Mouse (Mus musculus) cerebellum, adult (tissue): Measurements from ENCODE around the gene Tex2.

Experiments
- ATAC-seq: cut with Nextera tagmentation; 2 replicates; pipeline ENCODE4 v1.9.2; 2017; ENCODE audit warnings: mild to moderate bottlenecking, moderate library complexity, mixed read lengths; ENCODE audit not compliant: insufficient number of reproducible peaks, low FRiP score, low TSS enrichment

Gene Tex2

DNA sequence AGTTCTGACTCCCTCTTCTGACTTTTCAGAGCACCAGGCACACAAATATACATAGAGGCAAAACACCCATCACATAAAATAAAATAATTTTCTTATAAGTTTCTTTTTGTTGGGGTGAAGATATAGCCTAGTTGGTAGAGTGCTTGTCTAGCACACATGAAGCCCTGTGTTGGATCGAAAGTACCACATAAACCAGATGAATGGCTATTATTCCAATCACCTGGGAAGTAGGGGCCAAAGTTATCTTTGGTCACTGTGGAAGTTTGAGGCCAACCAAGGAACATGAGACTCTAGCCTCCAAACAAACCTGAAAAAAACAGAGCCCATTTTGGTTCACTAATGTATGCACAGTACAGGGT, 147.7 kb downstream of the Tex2 start:
- ATAC-seq, result no peak

DNA sequence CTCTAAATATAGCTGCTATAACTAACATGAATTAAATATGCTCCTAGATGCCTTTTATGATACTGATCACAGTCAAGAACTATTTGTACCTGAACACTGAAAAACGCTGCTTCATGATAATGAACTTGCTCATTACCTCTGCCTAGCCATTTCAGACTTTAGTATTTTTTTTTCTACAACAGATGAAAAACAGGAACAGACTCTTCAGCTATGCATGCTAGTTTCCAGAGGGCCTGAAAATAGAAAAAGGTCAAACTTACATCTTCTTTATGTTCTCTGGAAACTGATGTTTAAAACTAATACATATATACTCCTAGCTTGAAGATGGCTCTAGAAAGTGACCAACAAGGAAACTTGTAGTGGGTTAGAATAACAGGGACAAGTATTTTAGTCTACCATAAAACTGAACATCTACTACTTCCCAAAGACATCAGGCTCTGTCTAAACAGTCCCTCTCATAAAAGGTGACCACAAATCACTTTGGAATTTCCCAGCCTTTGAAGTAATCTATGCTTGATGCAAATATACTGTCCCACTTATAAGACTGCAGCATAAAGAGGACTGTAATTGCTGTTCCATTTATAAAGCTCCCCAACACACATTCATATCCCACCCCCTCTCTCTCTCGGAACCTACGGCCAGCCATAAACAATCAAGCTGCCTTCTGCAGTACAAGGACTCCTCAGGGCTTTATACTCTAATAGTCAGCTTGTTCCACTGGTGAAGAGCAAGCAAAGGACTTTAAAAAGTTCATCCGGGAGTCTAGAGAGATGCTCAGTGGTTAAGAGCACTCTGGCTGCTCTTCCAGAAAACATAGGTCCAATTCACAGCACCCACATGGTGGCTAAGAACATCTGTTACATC, 148.3 kb downstream of the Tex2 start:
- no peak for ATAC-seq

DNA sequence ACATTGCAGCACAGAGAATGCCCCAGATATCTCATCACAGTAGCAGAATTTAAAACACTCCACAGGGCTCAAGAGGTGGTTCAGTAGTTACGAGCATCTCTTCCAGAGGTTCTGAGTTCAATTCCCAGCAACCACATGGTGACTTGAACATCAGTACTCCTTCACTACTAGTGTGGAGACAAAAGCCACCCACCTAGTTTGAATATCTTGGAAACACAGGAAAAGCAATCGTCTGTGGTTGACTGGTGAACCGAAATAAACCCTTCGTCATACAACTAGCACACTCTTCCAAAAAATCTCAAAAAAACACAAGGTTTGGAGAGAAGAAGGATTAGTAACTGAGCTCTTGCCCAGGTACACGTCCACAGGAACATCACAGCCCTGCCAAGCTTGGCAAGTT, 149.4 kb downstream of the Tex2 start:
- ATAC-seq, result no peak

DNA sequence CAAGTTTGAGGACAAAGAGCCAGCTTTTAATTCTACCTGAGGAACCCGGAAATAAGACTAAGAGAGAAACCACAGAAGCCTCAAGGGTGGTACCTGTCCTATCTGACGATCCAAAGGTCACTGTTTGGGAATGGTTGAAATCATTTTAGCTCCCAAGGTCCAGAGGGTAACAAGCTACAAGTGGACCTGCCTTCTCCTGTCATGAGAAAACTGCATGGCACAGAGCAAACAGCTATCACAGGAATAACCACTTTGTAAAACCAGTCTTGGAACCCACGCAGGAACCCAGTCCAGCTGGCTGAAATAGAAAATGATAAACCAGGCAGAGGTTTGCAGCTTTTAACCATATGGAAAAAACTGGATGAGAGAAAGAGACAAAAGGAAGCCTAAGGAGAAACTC, 150.9 kb downstream of the Tex2 start:
- ATAC-seq, result no peak

DNA sequence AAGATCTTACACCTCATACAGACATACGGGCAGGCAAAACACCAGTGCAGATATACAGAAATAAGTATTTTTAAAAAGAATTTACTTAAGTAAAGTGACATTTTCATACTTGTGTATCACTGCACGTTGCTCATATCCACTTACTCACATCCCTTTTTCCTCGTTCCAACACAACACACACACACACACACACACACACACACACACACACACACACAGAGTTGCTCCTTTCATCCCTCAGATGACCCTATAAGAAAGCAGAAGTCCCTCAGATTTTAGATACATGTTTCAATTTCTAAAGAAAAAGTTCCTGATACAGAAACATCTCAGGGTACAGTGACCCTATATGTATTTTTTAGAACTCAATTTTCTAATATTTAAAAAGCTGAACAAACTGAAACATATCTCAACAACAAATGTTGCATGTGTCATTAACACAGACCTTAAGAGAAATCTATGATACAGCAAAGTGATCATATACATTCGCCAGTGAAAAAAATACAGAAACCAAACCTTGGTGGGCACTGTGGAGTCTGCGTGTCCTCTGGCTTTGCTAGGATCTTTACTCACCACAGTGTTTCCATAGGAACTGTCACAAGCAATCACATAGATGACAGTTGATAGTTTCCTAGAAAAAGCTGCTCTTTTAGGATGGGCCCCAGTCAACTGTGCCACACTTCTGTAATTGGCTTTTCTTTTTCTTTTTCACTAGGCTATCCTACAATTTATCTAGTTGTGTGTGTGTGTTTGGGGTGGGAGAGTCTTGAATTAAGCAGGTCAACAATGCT, 151.9 kb downstream of the Tex2 start:
- no peak for ATAC-seq

DNA sequence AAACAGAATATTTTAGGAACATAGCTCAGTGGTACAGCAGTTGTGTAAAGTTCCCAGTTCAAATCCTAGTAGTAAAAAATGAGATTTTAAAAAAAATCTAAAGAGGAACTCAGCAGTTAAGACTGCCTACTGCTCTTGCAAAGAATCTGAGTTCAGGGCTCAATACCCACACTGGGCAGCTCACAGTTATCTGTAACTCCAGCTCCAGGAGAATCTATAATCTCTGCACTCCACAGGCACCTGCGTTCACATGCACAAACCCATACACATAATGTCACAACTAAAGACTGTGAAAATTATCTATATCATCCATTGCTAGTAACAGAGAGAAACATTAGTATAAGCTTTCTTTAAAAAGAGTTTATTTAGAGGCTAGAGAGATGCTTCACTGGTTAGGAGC, 152.6 kb downstream of the Tex2 start:
- ATAC-seq, result no peak

DNA sequence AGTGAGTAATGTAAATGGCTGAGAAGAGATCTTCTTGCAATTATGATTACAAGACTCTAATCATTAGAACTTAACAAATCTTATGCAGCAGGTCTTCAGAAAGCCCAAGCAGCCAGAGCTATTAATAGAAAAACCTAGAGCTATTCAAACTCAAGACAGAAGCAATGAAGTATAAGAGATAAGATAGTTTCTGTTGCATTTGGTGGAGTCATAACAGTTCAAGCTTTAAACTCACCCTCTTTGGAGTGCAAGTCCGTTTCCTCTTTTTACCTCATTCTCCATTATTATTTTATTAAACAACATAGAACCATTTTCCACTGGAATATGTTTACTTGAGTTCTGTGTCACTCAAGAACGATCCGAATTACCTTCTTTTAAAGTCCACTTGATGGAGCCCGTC, 154.7 kb downstream of the Tex2 start:
- no peak for ATAC-seq
